Mouse (Mus musculus): ENCODE measurements at regions not wholly inside any gene's neighbourhood (a gene's known extent, or its start where the extent isn't known, plus 50 kb on each side); places are given as distances from the start of the nearest gene placed in this dataset.
A peak's percentile ranks its signal among the peaks of the same experiment; 100 is the strongest.

DNA sequence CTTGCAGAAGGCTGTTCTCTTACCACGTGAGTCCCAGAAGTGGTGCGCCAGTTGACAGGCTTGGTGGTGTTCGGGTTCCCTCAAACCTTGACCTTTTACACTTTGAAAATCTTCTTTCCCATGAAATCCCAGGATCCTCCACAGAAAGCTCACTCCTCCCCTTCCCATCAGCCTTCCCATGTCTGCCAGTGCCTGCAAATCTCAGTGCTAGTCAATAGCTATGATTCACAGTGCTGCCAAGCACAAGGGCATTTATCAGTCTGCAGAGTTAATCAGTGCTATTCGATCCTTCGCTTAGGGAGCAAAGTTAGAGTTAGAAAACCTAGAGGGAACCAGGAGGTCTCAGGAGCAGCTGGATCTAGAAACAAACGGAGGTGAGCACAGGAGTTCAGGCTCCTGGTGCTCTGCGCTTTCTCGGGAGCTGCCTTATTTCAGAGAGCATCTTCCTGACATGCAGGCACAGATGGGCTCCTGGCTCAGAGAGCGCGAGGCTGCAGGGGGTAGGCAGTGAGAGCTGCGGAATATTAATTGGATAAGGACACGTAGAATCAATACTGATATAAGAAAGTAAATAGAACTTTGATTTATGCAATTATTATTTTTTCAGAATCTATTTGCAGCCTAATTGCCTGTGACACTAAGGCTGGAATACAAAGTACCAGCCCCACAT lies 190.0 kb upstream of the Tgfbr2 start:
- DNase-seq = no peak

DNA sequence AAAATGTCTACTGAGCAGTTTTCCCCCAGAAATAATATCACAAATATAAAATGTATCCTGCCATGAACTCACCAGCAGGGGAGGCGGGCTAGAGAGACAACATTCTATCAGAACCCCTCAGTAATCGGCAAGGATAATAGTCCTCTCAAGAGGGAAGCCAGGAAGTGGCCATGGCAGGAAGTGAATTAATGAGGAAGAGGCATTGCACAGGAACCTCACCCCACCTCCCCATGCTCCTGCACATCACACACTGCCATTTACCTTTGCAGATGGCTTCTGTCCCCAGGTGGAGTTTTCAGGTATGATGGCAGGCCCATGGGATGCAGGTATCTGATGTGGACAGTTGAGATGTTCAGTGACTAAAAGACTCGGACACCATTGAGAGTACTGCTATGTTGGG lies 185.9 kb upstream of the Tgfbr2 start:
- DNase-seq = no peak

DNA sequence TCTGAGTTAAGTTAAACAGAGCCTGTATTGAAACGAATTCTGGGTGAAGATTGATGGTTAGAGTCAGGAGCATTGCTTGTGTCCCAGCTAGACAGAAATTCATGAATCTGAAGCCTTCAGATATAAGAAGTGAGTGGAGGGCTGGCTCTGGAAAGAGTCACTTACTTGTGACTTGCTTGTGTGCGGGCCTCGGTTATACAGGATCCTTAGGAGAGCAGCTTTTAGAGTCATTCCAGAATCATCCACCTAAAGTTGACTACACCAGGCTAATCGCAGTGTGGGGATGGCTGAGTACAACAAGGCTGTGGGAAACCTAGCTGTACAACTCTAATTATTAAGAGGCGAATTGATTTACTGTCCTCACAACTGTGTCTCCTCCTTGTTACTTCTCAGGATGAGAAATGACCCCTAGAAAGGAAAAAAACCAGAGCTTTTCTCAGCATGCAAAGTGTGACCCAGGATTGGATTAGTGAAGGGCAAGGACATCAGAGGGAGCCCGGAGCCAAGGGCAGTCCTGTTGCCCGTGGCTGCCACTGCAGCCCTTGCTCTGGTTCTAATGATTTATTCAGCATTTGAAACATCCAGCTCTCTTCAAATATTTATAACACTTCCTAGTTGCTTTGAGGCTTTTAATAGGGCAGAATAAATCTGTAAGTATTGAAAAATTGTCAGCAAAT lies 179.0 kb upstream of the Tgfbr2 start:
- no peak for DNase-seq

DNA sequence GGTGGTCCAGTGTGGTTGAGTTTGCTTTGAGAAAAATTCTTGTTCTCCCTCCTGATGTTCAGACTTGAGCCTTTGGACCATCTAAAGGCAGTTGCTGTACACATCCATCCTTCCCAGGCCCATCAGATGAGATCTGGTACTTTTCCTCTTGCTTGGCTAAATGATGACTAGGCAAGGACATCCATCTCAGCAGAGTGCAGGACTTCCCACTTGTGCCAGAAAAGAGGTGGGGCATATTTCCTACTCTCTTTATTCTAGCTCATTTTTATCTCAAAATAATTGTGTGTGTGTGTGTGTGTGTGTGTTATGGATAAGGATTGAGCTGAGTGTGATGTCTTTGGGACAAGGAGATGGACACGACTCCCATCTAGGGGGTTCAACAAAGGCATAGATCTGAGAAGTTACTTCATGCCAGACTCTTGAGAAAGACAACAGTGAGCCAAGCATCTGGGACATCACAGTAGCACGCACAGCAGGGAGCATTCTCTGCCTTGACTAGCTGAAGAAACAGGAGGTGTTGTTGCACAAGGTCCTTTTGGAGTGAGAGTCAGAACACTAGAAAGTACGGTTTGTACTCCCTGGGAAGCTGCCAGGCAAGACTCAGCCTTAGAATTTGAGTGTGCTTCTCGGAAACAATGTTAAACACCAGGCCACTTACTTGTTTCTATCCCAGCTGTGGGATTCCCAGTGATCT lies 177.8 kb upstream of the Tgfbr2 start:
- DNase-seq = no peak

DNA sequence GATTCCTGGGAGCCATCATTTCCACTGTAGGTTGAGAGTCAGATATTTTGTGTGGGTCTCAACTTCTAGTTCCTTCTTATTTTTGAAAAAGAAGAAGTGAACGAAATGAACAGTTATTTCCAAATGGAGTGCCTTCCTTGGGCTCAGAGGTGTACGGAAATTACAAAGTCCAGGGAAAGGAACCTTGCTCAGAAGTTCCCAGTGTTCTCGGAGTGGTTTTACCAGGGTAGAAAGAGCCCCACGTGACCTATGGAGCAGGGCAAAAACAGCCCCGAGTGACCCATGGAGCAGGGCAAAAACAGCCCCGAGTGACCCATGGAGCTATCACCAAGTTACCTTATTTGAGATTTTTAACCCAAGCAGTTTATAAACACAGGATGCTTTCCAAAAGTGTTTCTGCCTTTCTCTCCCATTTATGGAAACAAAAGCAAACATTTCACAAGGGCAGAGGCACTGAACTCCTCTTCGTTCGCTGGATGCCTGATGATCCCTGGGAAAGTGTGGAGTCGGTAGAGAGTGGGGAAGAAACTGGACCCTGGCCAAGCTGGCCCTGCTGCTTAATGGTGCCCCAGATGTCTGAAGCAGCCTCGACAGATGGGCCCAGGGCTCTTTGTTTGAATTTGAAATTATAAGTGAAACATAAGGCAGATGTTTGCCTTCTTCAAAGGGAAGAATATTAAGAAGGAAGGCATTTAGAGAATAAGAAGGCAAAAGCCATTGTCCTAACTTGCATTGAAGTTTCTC lies 175.8 kb upstream of the Tgfbr2 start:
- no peak for DNase-seq

DNA sequence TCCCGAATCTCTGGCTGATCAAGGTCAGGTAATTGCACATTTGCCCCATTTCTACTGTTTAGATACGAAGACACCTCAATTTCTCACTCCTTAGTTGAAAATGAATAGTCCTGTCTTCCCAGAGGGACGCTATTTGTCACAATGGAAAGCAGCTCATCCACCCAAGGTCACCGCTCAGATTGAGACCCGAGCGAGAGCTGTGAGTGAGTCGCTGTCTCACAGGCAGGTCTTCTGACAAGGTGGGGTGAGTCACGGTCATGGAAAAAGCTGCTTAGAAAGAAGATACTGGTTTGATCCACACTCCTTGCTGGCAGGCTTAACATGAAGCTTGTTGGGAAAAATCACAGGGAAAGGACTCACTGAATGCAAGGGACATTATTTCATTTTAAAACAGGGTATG lies 171.9 kb upstream of the Tgfbr2 start:
- DNase-seq = no peak

DNA sequence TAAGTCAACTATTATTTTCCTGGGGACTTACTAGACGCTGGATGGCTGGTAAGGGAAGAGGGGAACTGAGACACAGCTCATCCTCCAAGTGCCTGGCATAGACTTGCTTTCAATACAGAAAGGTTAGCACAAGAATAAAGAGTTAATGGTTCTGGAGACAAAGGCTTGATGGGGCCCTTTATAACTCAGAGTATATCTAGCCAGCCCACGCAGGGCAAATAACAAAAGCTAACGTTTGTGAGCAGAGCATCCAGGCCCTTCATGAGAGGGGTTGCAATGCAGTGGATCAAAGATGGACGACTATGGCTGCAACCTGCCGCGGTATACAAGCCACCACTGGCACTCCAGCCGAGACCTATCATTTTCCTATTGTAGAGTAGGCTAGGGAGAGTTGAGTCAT lies 171.3 kb upstream of the Tgfbr2 start:
- no peak for DNase-seq

DNA sequence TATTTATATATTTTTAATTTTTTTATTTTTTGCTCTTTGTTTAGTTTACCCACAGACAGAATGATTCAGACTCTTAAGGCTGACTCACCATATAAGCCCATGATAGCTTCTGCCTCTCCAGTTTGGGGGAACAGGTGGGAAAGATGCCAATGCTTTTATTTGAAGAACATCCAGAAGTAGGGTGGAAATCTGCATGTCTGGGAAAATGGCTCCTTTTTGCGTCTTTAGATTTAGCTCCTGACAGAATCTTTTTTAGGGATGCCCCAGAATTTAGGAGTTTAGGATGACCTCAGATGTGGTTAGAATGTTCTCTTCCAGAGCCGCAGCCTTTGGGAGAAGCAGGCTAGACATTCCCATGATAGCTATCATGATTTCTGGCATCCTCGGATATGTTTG lies 167.9 kb upstream of the Tgfbr2 start:
- DNase-seq = no peak

DNA sequence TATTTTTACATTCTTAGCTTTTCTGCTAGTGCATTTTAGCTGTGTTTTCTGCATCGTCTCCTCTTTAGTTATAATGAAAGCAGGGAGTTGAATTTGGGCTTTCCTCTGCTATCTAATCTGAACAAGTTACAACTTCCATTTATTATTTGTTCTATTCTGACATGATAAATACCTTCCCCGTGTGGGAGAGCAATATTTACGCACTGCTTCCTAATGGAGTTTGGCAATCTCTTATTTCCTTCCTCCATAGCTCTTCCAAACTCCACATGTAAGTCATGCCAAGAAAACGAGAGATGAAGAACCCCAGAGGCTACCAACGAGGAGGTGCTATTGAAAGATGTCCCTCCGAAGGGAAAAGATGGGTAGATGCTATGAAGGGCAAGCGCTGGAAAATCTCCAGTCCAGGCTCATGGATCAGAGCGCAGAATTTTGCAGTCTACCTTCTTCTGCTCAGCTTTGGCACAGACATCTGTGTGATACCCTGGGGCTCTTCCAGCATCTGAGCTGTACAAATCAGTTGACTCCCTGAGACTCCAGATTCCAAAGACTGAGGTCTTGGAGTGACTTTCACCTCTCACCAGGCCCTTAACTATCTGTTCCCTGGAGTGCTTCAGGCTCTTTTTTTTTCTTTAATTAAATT lies 167.4 kb upstream of the Tgfbr2 start:
- DNase-seq = no peak

DNA sequence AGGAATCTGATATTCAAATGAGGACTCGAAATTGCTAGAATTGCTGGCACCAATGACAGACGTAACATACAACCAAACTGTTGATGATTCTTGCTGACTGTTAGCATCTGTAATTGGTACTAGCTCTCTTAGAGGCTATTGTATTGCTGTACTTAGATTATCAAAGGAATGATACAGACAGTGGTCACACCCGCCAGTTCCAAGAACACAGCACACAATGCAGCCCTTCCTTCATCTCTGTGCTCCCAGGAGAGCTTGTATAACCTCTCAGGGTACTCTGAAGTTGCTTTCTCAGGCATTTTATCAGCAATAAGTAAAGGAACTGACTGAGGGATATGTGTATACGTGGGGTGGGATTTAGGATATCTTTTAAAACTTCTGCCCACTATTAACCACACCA lies 166.8 kb upstream of the Tgfbr2 start:
- DNase-seq = no peak

DNA sequence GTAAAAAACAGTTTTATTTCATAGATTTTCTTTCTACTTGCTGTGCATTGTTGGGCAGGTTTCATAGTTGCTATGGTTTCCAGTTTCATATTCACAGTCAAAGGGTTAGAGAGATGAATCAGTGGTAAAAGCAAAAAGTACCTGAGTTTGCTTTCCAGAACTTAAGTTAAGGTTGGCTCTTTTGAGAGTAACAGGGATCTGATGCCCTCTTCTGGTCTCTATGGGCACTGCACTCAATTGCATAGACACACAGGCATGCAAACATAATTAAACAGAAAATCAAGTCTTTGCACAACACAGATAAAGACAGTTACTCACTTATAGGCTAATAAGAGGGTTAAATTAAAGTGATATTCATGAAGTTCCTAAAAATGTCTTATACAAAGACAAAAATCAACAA lies 165.8 kb upstream of the Tgfbr2 start:
- peak; percentile 27 for DNase-seq

DNA sequence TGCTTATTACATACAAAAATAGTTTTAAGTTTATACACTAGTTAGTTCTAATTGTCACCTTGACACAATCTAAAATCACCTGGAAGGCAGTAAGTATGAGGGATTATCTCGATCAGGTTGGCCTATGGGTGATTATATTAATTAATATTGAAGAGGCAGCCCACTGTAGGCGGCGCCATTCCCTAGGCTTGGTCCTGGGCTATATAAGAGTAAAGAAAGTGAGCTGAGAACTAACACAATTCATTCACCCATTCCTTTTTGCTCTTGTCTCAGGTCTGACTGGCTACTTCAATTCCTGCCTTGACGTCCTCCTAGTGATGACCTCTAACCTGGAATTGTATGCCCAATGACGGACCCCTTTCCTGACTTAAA lies 163.6 kb upstream of the Tgfbr2 start:
- no peak for DNase-seq

DNA sequence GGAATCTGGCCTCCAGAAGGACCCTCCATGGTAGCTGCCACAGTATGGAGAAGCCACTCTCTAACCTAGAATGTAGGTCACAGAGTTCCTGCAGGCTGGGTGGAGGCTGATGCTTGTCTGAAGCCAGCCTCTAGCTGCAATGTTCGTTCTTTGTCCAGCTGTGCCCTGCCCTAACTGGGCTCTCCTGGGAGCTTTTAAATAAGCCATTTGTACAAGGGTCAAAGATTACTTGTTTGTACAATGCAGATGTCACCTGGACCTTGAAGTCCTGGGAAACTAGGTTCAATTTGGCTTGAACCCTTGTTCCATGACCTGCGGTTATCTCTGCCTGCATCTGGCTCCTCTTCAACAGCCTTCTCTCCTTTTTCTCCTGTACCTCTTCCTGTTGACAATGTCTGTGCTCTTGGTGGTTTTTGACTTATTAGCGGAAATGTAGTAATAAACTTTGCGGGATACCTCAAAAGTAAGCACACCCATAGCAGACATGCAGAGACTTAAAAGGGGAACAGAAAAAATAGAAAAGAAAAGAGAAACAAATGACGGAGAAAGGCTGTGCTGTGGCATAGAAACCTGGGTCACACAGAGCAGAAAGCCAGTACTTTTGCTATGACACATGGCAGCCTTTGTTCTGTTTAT lies 163.1 kb upstream of the Tgfbr2 start:
- DNase-seq = no peak

DNA sequence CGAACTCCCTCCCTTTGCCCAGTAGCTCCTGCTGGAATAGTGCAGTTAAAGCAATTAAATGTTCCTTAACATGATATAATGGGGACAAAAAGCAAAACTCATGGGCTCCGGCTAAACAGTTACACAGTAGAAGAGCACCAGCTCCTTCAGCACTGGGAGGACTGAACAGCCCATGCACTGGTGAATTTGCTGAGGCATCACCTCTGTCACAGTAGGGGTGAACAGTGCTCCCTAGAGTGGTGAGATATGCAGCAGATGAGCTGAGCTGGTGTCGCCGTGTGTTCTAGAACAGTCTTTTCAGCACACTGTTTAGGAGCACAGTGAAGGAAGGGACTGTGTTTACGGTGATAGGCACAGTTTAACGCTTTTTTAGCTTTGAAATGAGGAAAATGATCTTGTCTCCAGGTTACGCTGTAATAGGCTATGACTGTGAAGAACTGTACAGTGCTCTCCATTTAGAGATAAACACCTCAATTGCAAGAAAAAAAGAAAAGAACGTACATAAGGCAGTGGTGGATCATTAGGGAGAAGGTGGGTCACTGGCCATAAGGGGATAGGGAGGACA lies 162.4 kb upstream of the Tgfbr2 start:
- no peak for DNase-seq

DNA sequence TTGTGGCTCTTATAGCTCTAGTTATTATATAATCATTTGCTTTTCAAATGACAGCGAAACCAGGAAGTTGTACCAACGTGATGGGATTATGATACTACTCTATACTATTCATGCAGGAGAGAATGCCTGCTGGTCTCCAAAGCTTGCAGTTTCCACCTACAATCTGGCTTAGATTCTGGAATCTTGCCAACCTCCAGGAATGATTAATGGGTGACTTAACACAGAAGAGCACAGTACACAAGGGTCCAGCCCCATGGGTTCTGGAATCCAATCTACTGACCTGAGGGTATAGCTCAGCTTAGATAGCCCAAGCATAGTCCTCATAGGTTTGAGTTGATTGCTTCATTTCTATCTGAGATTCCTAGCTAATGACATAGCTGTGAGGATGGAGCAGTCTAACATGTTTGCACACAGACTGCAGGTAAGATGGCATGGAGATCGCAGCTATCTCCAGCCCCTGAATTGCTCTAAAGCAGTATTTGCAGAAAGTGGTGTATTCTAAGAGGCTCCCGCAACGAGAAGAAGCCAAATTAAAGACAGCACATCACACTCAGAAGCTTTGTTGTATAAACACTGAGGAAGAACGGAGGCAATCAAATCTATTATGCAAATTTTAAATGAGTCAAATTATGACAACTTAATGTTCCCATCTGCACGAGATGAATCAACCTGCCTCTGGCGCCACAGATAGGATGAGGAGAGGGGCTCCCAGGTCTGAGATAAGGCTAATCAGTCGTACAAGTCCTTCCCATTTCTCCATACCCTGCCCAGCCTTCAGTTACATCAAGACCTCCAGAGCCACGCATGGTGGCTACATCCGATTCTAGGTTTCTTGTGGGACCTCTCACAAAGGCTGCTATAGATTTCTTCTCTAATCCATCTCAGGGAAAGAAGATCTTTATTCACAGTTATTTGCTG lies 160.7 kb upstream of the Tgfbr2 start:
- DNase-seq = no peak

DNA sequence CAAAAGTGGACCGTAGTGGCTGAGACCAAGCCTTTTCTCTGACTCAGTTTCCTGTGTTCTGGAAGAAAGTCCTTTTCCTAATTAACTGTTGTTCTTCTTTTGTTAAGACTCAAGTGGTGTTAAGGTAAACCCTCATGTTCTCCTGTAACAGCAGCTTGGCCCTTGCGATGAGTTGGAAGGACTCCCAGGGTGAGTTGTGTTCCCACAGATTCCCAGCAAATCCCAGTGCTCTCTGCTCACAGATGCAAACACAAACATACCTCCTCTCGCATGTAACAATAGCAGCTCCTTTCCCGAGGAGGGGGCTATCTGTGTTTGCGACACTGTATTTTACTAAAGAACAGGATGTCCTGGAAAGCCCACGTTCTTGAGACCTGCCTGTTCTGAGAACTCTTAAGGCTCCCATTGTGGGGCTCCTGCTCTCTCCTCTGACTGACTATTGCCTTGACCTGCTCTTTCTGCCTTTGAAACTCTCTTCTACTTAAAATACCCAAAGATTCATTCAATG lies 158.8 kb upstream of the Tgfbr2 start:
- no peak for DNase-seq

DNA sequence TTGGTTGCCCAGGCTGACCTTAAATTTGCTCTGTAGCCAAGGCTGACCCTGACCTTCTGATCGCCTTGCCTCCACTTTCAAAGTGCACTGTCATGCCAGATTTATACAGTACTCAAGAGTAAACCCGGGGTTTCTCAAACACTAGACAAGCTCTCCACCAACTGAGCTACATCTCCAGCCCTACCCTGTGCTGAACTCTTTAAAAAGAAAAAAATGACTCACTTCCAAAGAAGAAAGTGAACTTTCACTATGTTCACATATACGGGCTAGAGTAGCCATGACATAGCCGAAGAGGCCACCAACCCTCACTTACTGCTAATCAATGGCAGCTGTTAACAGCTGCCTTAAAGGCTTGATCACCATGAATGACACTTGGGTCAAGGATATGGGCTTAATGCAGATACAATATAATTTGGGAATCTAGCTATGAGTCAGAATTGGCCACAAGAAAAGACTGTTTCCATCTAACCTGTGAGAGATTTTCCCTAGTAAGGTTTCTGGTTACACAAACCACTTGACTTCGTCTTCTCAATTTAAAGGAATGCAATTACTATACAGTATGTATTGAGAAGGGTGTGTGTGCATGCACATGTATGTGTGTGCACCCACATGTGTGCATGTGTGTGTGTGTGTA lies 157.4 kb upstream of the Tgfbr2 start:
- no peak for DNase-seq

DNA sequence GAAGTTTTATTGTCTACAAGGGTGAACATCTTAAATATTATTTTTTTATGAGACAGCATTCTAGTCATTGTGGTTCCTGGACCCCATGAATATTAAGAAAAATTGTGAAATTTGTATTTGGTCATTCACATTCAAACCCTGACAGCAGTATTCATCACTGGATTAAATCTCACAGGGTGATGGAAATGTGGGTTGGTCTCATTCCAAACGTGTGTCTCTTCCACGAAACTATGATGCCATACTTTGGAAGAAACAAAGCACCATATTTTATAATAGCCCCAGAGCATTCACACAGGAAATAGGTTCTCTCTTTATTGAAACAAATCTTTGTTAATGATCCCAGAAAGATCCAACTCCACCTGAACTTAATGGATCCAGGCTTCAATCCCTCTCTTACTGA lies 156.2 kb upstream of the Tgfbr2 start:
- no peak for DNase-seq

DNA sequence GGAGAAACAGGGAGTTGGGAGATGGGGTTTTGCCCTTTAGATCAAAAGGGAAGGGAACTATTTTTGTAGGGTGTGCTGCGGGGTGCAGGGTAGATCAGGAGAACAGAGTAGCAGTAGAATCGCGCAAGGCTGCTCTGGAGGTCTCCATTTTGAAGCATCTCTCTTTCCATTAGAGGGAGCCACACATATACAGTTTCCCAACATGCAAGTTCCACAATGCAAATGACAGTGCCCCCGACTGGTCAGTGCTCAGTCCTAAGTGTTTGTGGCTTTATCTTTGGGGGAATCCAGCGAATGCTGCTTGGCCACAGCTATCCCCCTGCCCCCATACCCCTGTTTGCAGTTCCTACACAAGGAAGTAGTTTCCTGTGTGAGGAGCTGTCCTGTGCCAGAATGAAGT lies 155.6 kb upstream of the Tgfbr2 start:
- no peak for DNase-seq

DNA sequence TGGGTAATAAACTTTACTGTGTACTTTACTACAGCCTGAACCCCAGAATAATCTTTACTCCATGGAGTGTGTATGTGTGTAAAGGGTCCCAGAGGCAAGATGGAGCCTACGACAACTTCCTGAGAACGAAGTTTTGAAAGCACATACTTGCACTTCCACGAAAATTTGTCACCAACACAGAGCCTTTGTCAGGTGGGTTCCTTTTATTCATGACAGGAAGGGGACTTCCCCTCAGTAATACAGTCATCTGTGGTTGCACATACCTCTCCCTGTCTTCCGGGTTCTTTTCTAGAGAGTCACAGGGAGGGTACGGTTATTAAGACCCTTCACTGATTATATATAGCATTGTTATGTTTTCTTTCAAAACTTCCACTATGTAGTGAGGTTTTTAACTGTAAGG lies 154.0 kb upstream of the Tgfbr2 start:
- DNase-seq = no peak

DNA sequence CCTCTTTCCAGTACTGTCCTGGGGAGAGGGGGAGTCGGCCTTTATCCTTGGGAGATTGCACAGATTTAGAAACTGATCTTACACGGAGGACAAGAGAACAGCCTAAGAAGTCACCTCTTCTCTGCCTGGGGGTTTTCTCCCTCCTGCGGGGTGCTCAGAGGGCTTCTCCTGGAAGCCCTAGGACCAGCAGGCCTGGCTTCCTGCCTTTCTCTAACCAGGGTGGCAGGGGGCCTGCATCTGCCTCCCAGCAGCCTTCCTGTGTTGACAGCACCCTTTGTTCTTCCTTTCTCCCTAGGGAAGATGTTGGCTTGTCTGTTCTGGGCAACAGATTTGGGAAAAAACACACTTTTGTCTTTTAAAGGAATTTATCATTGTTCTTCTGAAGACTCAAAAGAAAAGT lies 153.0 kb upstream of the Tgfbr2 start:
- DNase-seq = no peak
